Mouse (Mus musculus) C2C12 (cell line): Measurements from ENCODE around the gene Ccm2l. TPM values are rescaled to one million over a fixed set of nuclear protein-coding genes. Genes with fewer than 3 reads are reported as not detected.

Source experiments
- H3K27me3 ChIP-seq: one replicate; pipeline ENCODE4 v1.6.1; 2011; ENCODE audit not compliant: control insufficient read depth, insufficient read depth, insufficient read length
- H3K36me3 ChIP-seq: one replicate; pipeline ENCODE4 v1.6.1; 2011; ENCODE audit not compliant: control insufficient read depth, insufficient read depth
- H3K4me3 ChIP-seq: one replicate; pipeline ENCODE4 v1.5.1; 2011; ENCODE audit warnings: mild to moderate bottlenecking, control low read depth; ENCODE audit not compliant: poor library complexity, insufficient read depth, severe bottlenecking
- H3K79me2 ChIP-seq: one replicate; pipeline ENCODE4 v1.6.1; 2011; ENCODE audit not compliant: control insufficient read depth, insufficient read depth
- H3K79me3 ChIP-seq: one replicate; pipeline ENCODE4 v1.6.1; 2011; ENCODE audit warnings: low read depth, control low read depth
- H3ac ChIP-seq: one replicate; pipeline ENCODE3; 2011; ENCODE audit warnings: low read depth; ENCODE audit not compliant: control insufficient read depth, insufficient read length
- CEBPB ChIP-seq: IDR thresholded peaks from one replicate; pipeline ENCODE4 v1.6.1; 2011; ENCODE audit warnings: low read depth, mild to moderate bottlenecking, control low read depth, moderate library complexity
- CTCF ChIP-seq: IDR thresholded peaks from one replicate; pipeline ENCODE4 v1.5.1; 2011; ENCODE audit not compliant: control insufficient read depth, insufficient read depth, insufficient read length
- FOSL1 ChIP-seq: IDR thresholded peaks from one replicate; pipeline ENCODE4 v1.8.0; 2011; ENCODE audit warnings: mild to moderate bottlenecking, low read length; ENCODE audit not compliant: poor library complexity, insufficient read depth, severe bottlenecking
- MAX ChIP-seq: IDR thresholded peaks from one replicate; pipeline ENCODE4 v1.6.1; 2011; ENCODE audit warnings: mild to moderate bottlenecking, control low read depth
- MYOD1 ChIP-seq: IDR thresholded peaks from one replicate; pipeline ENCODE4 v1.6.1; 2011; ENCODE audit warnings: low read depth; ENCODE audit not compliant: control insufficient read depth, insufficient read length
- MYOG ChIP-seq: IDR thresholded peaks from one replicate; pipeline ENCODE4 v1.6.1; 2011; ENCODE audit not compliant: control insufficient read depth, insufficient read length; ENCODE audit errors: extremely low read depth
- USF1 ChIP-seq: IDR thresholded peaks from one replicate; pipeline ENCODE4 v1.6.1; 2011; ENCODE audit warnings: low read depth, mild to moderate bottlenecking, control low read depth, moderate library complexity
- polyA plus RNA-seq: library from polyadenylated mRNA; unstranded; fragments of >200 nt; fragmentation: generic; extraction: Trizol; gene quantifications from one replicate; pipeline ENCODE4 v1.2.1, GENCODE M21; 2012; ENCODE audit warnings: missing spikeins

Gene Ccm2l
- polyA plus RNA-seq, 1 experiment: not detected

- Histone ChIP-seq H3K4me3 (no peak overlapping the region), H3K79me2 (no peaks in the 10 kb centered on the region), H3K79me3 (no peaks in the 10 kb centered on the region), H3K36me3 (no peaks in the 10 kb centered on the region), H3ac (no peak overlapping the region), H3K27me3 (peaks cover 77% of the 10 kb centered on the region)
- TF ChIP-seq MAX (no peak), CTCF (no peak), FOSL1 (no peak), USF1 (no peak), MYOG (no peak), MYOD1 (no peak), CEBPB (no peak)
Observed at GRCm38 (mm10) chr2:153058365-153058764, 7.4 kb upstream of the Ccm2l start.

DNA sequence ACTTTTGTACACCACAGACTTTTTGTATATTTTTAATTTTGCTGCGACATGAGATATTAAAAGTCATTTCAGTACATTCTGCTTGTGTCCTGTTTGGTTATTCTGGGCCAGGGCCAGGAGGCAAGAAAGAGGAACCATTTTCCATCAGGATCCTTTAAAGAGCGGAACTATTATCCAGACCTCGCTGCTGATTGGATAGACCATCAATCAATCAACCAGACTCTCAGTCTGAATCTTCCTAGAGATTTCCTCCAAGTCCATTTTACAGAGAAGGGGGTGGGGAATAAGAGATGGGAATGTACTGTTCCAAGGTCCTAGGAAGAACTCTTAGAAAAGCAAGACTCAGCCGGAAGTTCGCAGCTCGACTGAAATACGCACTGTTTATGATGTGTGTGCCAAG, 5.5 kb upstream of the Ccm2l start:
- H3K27me3 ChIP-seq: peaks cover 75% of the 10 kb centered on the region
- no peaks in the 10 kb centered on the region for H3K79me3 ChIP-seq
- no peaks in the 10 kb centered on the region for H3K36me3 ChIP-seq
- no peak overlapping the region for H3ac ChIP-seq
- no peak for TF ChIP-seq FOSL1
- TF ChIP-seq MYOG: no peak
- TF ChIP-seq USF1: no peak
- TF ChIP-seq CEBPB: no peak
- TF ChIP-seq MAX: no peak
- no peak for TF ChIP-seq CTCF
- no peak overlapping the region for H3K4me3 ChIP-seq
- H3K79me2 ChIP-seq: no peaks in the 10 kb centered on the region

DNA sequence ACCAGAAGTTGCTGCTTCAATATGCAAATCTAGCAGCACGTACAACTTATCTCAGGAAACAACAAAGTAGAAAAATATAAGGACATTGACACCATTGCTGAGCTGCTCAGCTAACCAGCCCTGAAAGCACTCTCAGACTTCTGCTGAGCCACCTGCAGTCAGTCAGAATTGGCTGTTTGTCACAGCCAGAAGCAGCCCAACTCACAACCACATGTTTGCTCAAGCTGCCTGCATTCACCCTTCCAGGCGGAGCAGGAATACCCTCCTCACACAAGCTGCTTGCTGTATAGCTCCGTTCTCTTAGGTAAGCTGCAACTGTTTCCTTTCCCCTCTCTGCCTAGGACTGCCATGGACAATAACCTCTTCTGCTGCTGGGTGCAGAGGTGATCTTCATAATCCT, 2.4 kb upstream of the Ccm2l start:
- no peak for TF ChIP-seq MYOG
- no peak for TF ChIP-seq FOSL1
- Histone ChIP-seq H3K4me3 (no peak overlapping the region), H3K79me3 (no peaks in the 10 kb centered on the region), H3K79me2 (no peaks in the 10 kb centered on the region), H3K27me3 (peaks cover 80% of the 10 kb centered on the region), H3ac (no peak overlapping the region), H3K36me3 (no peaks in the 10 kb centered on the region)

DNA sequence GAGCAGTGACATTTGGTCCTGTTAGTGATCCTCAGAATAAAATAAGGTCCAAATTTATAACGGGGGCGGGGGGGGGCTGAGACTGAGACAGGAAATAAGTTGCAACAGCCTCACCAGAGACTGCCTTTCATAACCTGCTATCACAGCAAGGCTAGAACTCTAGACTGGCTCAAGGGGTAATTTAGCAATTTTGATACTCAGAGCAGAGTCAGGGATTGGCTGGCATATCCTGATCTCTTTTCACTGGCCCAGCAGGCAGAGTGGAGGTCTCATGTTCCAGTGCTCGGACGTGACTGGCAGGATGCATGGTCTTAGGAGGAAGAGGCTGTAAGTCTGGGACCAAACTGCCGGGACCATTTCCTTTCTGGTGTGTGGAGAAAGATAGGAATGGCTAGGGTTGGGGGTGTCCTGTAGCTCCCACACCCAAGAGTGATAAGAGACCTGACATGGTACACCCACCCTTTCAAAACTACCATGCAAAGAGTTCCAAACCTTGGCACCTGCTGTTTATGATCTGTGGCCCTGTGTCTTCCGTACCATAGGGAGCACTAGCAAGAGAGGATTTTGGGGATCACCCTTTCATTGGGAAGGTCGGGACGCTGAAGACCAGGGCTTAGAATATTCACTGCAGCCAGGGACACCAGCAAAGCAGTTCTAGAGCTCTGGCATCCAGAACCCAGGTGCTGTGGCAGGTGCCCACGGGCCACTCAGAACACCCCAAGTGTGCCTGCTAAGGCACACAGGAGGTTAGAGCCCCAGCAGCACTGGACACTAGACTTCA, 1.4 kb upstream of the Ccm2l start:
- H3K27me3 ChIP-seq: peaks cover 78% of the 10 kb centered on the region
- H3K79me2 ChIP-seq: no peaks in the 10 kb centered on the region
- no peak overlapping the region for H3ac ChIP-seq
- H3K79me3 ChIP-seq: no peaks in the 10 kb centered on the region
- TF ChIP-seq CEBPB (no peak), USF1 (no peak), FOSL1 (no peak), MYOG (no peak), CTCF (no peak), MYOD1 (no peak), MAX (no peak)
- H3K36me3 ChIP-seq: no peaks in the 10 kb centered on the region
- no peak overlapping the region for H3K4me3 ChIP-seq

- no peaks in the 10 kb centered on the region for H3K79me3 ChIP-seq
- TF ChIP-seq MAX: no peak
- no peak for TF ChIP-seq FOSL1
- TF ChIP-seq CEBPB: no peak
- no peak for TF ChIP-seq USF1
- TF ChIP-seq MYOG: no peak
- TF ChIP-seq CTCF: no peak
- no peak for TF ChIP-seq MYOD1
- no peak overlapping the region for H3K4me3 ChIP-seq
- H3K36me3 ChIP-seq: no peaks in the 10 kb centered on the region
- H3K79me2 ChIP-seq: no peaks in the 10 kb centered on the region
- H3ac ChIP-seq: no peak overlapping the region
- peaks cover 79% of the 10 kb centered on the region for H3K27me3 ChIP-seq
Observed at GRCm38 (mm10) chr2:153066991-153067390, 1.2 kb downstream of the Ccm2l start.

DNA sequence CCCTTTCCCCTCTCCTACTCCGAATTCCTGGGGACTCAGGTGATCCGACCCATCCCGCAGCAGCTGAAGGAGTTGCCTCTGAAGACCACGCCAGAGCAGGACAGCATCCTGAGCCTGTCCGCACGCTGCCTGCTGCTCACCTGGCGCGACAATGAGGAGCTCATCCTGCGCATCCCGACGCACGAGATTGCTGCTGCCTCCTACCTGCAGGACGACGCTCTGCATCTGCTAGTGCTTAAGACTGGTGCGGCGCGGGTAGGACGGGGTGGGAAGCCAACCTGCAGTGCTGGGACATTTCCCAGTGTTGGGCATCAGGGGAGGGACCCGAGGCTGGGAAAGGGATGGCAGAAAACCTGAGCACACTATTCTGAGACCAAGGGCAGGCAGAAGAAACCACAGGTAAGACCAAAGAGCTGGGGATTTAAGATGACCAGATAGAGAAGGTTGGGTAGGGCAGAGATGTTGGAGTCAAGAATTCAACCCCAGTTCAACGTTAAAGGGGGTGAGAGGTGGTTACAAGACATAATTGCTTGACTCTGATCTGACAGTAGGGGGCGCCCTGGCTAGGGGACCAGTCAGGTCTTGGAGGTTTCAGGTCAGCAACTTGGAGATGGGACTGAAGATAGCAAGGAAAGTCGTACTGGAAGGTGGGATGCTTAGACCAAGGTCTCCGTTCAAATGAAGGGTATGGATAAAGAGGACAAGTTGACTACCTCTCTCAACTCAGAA, 5.2 kb downstream of the Ccm2l start:
- TF ChIP-seq MAX: no peak
- no peak for TF ChIP-seq CEBPB
- no peak for TF ChIP-seq USF1
- TF ChIP-seq MYOD1: no peak
- no peak for TF ChIP-seq CTCF
- TF ChIP-seq MYOG: no peak
- no peak for TF ChIP-seq FOSL1
- no peaks in the 10 kb centered on the region for H3K36me3 ChIP-seq
- H3K79me3 ChIP-seq: no peaks in the 10 kb centered on the region
- peaks cover 83% of the 10 kb centered on the region for H3K27me3 ChIP-seq
- H3ac ChIP-seq: no peak overlapping the region
- no peaks in the 10 kb centered on the region for H3K79me2 ChIP-seq
- no peak overlapping the region for H3K4me3 ChIP-seq
